Mouse (Mus musculus): Measurements from ENCODE around the gene Abcc1. TPM values are rescaled to one million over a fixed set of nuclear protein-coding genes. Genes with fewer than 3 reads are reported as not detected.

Abcc1 gene
- total and polyA plus RNA-seq, 3 experiments = 30.2 to 49.7 (median 37.4) TPM

DNA sequence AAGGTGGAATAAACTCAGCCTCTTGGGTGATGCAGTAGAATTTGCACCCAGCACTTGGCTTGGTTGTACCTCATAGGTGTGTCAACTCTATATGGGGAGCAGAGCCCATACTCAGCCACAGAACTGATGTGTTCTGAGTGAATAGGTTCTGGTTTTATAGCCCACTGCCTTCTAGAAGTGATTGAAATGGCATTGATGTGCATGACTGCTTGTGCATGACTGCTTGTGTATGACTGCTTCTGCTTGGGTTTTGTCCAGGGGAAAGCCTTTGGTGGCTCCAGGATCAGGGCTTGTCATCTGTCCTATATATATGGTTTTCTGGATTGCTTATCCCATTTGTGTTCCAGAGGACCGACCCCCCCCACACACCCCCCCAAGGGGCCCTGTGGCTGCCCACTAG, 74.2 kb downstream of the Abcc1 start:
- DNase-seq (ENCODE audit: extremely low read depth) = no peak
- Histone ChIP-seq H3K4me1 (ENCODE audit: control insufficient read depth in 1 of 2, insufficient read depth in 2 of 2) (peaks cover 0 to 25% of the 10 kb centered on the region in 2 experiments; a peak in 3 of 4 replicates), H3K4me3 (replicated peaks in 1 of 3; ENCODE audit: low read depth in 2 of 3, low read length in 2 of 3, poor library complexity in 1 of 3) (no peak overlapping the region), H3K4me2 (ENCODE audit: insufficient read depth, low read depth, poor library complexity, severe bottlenecking) (no peak overlapping the region), H3K27ac (ENCODE audit: insufficient read depth, low read depth) (no peak overlapping the region), H3K9me3 (replicated peaks; ENCODE audit: low read length) (no peaks in the 10 kb centered on the region), H3K9ac (ENCODE audit: insufficient read depth, low read depth) (no peak overlapping the region), H3K27me3 (replicated peaks) (no peaks in the 10 kb centered on the region), H3K79me2 (replicated peaks; ENCODE audit: control insufficient read depth, extremely low read depth, insufficient read depth, poor library complexity, severe bottlenecking) (no peaks in the 10 kb centered on the region), H3K36me3 (replicated peaks in 1 of 2; ENCODE audit: control insufficient read depth in 1 of 2, insufficient read depth in 1 of 2, low read length in 1 of 2) (peaks cover 49 to 96% of the 10 kb centered on the region in 2 experiments)
- in situ Hi-C loops (cut with MboI; ENCODE audit: low pct_ligation_motif_present, low pct_unique_long_range_greater_than_20kb, low sequenced_read_pairs) (no loop called here), dilution Hi-C loops (cut with MboI; ENCODE audit: extremely low pct_ligation_motif_present, extremely low pct_unique_long_range_greater_than_20kb, low sequenced_read_pairs) (no loop called here)
- TF ChIP-seq ZC3H11A (IDR thresholded peaks at IDR 0.05; ENCODE audit: low read depth, low read length) = no peak
- no peak for TF ChIP-seq ETS1 (conservative IDR thresholded peaks at IDR 0.05; ENCODE audit: low read depth, low read length)
- no peak for TF ChIP-seq CTCF (conservative IDR thresholded peaks at IDR 0.05 in 1 of 2, IDR thresholded peaks at IDR 0.05 in 1 of 2; ENCODE audit: low read depth in 2 of 2, low read length in 2 of 2)
- no peak for TF ChIP-seq NRF1 (IDR thresholded peaks at IDR 0.05; ENCODE audit: low read depth, low read length)
- TF ChIP-seq CHD1 (IDR thresholded peaks at IDR 0.05; ENCODE audit: low read depth, low read length) = no peak
- no peak for TF ChIP-seq MEF2A (IDR thresholded peaks at IDR 0.05; ENCODE audit: borderline replicate concordance, low read depth, low read length)
- no peak for TF ChIP-seq JUN (IDR thresholded peaks at IDR 0.05; ENCODE audit: insufficient read depth, low read depth, low read length)
- TF ChIP-seq PAX5 (IDR thresholded peaks at IDR 0.05; ENCODE audit: low read length) = no peak
- no peak for TF ChIP-seq ELF1 (IDR thresholded peaks at IDR 0.05; ENCODE audit: low read depth, low read length)
- no peak for TF ChIP-seq IRF4 (IDR thresholded peaks at IDR 0.05; ENCODE audit: low read depth, low read length)

GRCm38 (mm10) chr16:14437446-14437982, 76.2 kb downstream of the Abcc1 start:
- Histone ChIP-seq H3K9ac (ENCODE audit: insufficient read depth, low read depth) (no peak overlapping the region), H3K9me3 (replicated peaks; ENCODE audit: low read length) (no peaks in the 10 kb centered on the region), H3K36me3 (replicated peaks in 1 of 2; ENCODE audit: control insufficient read depth in 1 of 2, insufficient read depth in 1 of 2, low read length in 1 of 2) (peaks cover 37 to 85% of the 10 kb centered on the region in 2 experiments), H3K27ac (ENCODE audit: insufficient read depth, low read depth) (no peak overlapping the region), H3K4me2 (ENCODE audit: insufficient read depth, low read depth, poor library complexity, severe bottlenecking) (no peak overlapping the region), H3K4me3 (replicated peaks in 1 of 3; ENCODE audit: low read depth in 2 of 3, low read length in 2 of 3, poor library complexity in 1 of 3) (no peak overlapping the region), H3K79me2 (replicated peaks; ENCODE audit: control insufficient read depth, extremely low read depth, insufficient read depth, poor library complexity, severe bottlenecking) (no peaks in the 10 kb centered on the region), H3K4me1 (ENCODE audit: control insufficient read depth in 1 of 2, insufficient read depth in 2 of 2) (peaks cover 0 to 25% of the 10 kb centered on the region in 2 experiments; a peak in 3 of 4 replicates), H3K27me3 (replicated peaks) (no peaks in the 10 kb centered on the region)
- no peak for DNase-seq (ENCODE audit: extremely low read depth)
- TF ChIP-seq RCOR1 (conservative IDR thresholded peaks at IDR 0.05; ENCODE audit: low read depth, low read length) (no peak), POLR2A (IDR thresholded peaks at IDR 0.05; ENCODE audit: low read depth, low read length) (no peak), MAX (IDR thresholded peaks at IDR 0.05; ENCODE audit: low read length) (no peak), ELF1 (IDR thresholded peaks at IDR 0.05; ENCODE audit: low read depth, low read length) (no peak), EP300 (IDR thresholded peaks at IDR 0.05; ENCODE audit: low read length) (no peak), BHLHE40 (IDR thresholded peaks at IDR 0.05; ENCODE audit: low read depth, low read length) (no peak), USF2 (conservative IDR thresholded peaks at IDR 0.05; ENCODE audit: low read depth, low read length) (no peak)
- dilution Hi-C loops (cut with MboI; ENCODE audit: extremely low pct_ligation_motif_present, extremely low pct_unique_long_range_greater_than_20kb, low sequenced_read_pairs) (no loop called here), in situ Hi-C loops (cut with MboI; ENCODE audit: low pct_ligation_motif_present, low pct_unique_long_range_greater_than_20kb, low sequenced_read_pairs) (no loop called here)
